Mouse (Mus musculus) erythroid progenitor cell, adult 5-6 weeks (primary cell): Measurements from ENCODE around the gene Rpl38. TPM values are rescaled to one million over a fixed set of nuclear protein-coding genes. Genes with fewer than 3 reads are reported as not detected.

ENCODE experiments used
- ATAC-seq: replicated peaks from 2 replicates; pipeline ENCODE4 v1.8.0; 2016; ENCODE audit warnings: moderate number of reproducible peaks, mild to moderate bottlenecking, moderate TSS enrichment, inconsistent platforms; ENCODE audit not compliant: poor library complexity, low FRiP score, severe bottlenecking
- total RNA-seq, 2 experiments: library from RNA; stranded (forward) in 1 of 2; stranded (reverse) in 1 of 2; fragments of 150-400 nt in 1 of 2; fragments of 186-747, 209-891 nt in 1 of 2; gene quantifications; 2 replicates each; pipeline versions ENCODE4 v1.2.3 to v1.2.4; 2015 to 2017; ENCODE audit warnings: low replicate concordance in 2 of 2

The Rpl38 gene
- 369 and 378 TPM in 2 replicates for total RNA-seq (2015; ENCODE audit: low replicate concordance)
- 367 and 731 TPM in 2 replicates for total RNA-seq (2017; ENCODE audit: low replicate concordance)

- ATAC-seq: peak; percentile 86
Observed at GRCm38 (mm10) chr11:114668301-114668710, at the start of gene Rpl38. TSS of gene Rpl38 (plus strand) at chr11:114668524.

- no peak for ATAC-seq
Observed at GRCm38 (mm10) chr11:114618697-114619417, 49.5 kb upstream of the Rpl38 start.

GRCm38 (mm10) chr11:114626071-114626690, 42.1 kb upstream of the Rpl38 start:
- ATAC-seq: no peak

DNA sequence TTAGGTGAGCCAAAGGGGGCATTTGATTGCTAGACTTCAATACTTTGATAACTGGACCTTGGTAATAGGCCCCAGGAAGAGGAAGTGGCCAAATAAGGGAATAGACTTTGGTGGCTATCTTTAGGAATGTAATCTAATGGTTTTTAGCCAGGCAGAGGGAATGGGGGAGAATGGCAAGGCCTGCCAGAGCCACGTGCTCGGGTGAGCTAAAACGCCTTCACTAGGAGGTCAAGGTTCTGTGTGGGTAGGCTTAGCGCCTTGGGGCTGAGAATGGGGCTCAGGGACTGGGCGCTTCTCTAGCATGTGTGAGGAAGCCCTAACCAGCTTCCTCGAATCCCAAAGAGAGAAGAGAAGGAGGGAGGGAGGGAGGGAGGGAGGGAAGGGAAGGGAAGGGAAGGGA, 41.3 kb upstream of the Rpl38 start:
- ATAC-seq: no peak

GRCm38 (mm10) chr11:114628032-114628431, 40.3 kb upstream of the Rpl38 start:
- ATAC-seq: no peak

DNA sequence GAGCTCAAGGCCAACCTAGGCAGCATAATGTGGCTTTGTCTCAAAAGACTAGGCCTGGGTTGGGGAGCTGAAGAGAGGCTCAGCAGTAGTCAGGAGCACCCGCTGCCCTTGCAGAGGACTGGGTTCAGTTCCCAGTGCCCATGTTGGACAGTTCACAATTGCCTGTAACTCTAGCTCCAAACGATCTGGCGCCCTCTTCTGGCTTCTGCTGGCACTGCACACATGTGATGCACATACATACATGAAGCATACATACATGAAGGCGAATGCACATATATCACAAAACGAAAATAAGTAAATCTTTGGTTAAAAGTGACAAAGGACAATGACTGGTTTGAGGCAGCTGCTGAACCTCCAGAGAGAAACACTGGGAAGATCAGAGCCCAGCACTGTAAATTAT, 38.3 kb upstream of the Rpl38 start:
- no peak for ATAC-seq

DNA sequence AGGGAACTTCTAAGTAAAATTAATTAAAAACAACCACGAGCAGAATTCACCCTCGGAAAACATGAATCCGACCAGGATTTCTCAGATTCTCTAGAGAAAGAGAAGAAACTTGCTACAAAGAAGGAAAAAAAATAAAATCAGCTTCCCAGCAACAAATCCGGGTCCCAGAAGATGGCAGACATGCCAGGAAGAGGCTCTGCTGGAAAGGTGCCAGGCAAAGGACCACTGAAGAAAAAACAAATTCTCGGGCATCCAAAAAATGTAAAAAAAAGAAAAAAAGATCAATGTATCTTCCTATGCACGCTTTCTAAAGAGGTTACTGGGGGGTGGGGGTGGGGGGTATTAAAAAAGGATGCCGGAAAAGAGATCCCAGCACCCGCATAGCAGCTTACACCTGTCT, 36.1 kb upstream of the Rpl38 start:
- ATAC-seq: no peak

GRCm38 (mm10) chr11:114636292-114636691, 32.0 kb upstream of the Rpl38 start:
- no peak; the same call in 1 of the 2 replicates for ATAC-seq

- no peak for ATAC-seq
Observed at GRCm38 (mm10) chr11:114636727-114637505, 31.4 kb upstream of the Rpl38 start.

DNA sequence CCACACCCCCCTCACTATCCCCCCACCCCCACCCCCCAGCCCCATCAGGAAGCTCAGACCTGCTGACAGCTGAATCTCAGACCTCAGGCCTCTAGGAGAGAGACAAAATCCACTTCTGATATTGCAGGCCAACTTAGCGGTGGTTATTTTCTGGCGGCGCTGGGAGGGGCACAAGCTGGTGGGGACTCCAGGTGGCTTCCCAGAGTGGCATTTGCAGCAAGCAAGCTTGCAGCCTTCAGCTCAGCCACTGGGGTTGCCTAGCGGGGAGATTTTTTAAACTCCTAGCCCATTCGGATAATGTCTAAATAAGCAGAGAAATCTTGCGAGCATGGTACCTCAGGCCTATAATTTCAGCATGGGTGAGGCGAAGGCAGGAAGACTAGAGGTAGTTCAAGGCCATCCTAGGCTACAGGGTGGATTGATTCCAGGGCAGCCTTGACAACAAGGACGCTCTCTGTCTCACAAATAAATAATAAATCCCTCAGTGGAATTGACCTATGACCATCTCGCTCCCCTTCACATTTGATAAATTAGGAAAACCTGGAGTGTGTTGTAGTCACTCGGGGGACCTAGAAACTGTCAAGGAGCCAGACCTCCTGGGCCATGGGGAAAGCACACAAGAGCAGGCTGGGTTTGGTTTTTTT, 29.6 kb upstream of the Rpl38 start:
- no peak for ATAC-seq

GRCm38 (mm10) chr11:114639681-114640103, 28.6 kb upstream of the Rpl38 start:
- no peak for ATAC-seq

GRCm38 (mm10) chr11:114640658-114641057, 27.7 kb upstream of the Rpl38 start:
- no peak for ATAC-seq

DNA sequence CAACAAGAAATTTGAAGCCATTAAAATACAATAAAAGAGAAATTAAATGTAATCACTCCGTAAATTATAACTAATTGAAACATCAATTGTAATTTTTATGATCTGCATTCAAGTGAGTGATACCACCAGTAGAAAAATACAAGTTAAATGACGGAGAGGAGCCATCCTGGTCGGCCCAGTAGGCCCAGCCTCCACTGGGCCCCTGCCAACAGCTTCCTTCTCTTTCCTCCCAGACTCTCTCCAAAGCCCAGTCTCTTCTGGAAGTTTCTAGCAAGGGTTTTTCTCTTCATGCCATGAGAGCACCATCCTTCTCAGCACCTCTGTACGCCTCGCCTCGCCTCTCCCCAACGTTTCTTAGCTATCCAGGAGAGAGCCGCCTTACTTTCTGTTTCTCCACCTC, 27.2 kb upstream of the Rpl38 start:
- ATAC-seq: no peak

GRCm38 (mm10) chr11:114642184-114642583, 26.1 kb upstream of the Rpl38 start:
- no peak for ATAC-seq

DNA sequence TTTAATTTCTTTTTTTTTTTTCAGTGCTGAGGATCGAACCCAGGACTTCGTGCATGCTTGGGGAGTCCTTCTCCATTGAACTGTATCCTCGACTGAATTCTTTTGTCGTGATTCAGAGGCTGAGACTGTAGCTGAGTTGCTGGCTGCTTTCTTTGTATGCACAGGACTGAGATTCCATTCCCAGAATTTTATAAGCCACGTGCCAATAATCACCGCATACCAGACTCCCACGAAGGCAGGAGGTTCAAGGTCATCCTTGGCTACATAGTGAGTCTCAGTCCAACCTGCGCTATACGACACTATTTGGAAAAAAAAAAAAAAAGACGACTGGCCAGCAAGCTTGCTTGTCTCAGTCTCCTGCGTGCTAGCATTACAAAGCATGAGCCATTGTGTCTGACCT, 25.4 kb upstream of the Rpl38 start:
- ATAC-seq: no peak

- ATAC-seq: no peak
Observed at GRCm38 (mm10) chr11:114644122-114644521, 24.2 kb upstream of the Rpl38 start.

DNA sequence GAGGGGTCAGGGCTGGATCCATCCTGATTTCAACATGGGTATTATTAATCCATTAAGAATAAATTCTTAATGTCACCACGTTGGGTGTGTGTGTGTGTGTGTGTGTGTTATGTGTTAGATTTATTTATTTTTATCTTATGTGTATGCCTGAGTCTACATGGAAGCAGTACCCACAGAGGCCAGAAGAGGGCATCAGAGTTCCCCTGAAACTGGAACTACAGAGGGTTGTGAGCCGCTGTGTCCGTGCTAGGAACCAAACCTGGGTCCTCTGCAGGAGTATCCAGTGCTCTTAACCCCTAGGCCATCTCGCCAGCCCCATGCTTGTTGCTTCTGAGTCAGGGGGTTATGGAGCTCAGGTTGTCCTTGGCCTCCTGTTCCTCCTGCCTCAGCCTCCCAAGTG, 18.8 kb upstream of the Rpl38 start:
- no peak for ATAC-seq

DNA sequence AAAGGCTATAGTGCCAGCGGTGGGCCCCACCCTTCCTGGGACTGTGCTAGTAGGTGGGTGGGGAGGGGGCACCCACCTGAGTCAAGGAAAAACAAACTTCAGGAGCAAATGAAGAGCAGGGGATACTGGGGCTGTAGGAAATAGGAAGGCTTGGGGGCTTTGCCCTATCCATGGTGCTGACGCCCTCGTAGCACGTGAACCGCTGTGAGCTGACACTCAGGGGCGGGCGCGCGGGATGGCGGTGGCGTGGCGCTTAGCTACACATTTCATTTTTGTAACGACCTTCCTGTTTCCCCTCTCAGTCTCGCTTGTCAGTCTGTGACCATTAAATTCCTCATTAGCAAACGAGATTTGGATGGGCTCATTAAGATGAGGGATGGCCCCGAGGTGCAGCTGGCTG, 15.8 kb upstream of the Rpl38 start:
- ATAC-seq: no peak

GRCm38 (mm10) chr11:114653664-114654063, 14.7 kb upstream of the Rpl38 start:
- ATAC-seq: no peak

DNA sequence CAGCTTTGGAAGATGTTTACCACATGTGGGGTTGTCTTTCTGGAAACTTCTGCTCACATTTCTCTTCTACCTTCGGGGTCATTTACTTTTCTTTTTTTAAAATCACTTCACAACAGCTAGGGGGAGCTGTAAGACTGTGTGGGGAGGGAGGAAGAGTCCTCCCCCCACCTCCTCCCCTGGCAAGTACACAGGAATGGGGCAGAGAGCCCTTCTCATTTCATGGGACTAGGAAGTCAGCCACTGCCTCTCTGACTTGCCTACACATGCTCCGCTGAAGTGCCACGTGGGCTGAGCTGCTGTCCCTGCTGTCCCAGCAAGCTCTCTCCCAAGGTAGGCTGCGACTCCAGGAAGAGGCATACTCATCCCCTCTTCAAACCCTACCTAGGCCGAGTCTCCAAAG, 13.8 kb upstream of the Rpl38 start:
- ATAC-seq: no peak
